Mouse (Mus musculus) liver, adult 2 months (tissue): ENCODE measurements around the gene Phactr2. TPM values are rescaled to one million over a fixed set of nuclear protein-coding genes. Genes with fewer than 3 reads are reported as not detected.

Experiments
- DNase-seq: peaks from one replicate; pipeline ENCODE4 v3.0.0-alpha.2; 2011; ENCODE audit warnings: low read depth, low spot score; ENCODE audit errors: extremely low read depth
- H3K27ac ChIP-seq: fragments of 200-500 bp; replicated peaks from 2 replicates; pipeline ENCODE4 v1.5.1; 2012; ENCODE audit warnings: low read depth, mild to moderate bottlenecking, control low read depth, inconsistent platforms, low read length; ENCODE audit not compliant: insufficient read depth
- H3K27me3 ChIP-seq: fragments of 200-500 bp; 2 replicates; pipeline ENCODE4 v1.6.1; 2012; ENCODE audit warnings: mild to moderate bottlenecking, moderate library complexity, low read length, inconsistent platforms; ENCODE audit not compliant: control insufficient read depth, insufficient read depth
- H3K36me3 ChIP-seq: fragments of 200-500 bp; 2 replicates; pipeline ENCODE4 v1.6.1; 2012; ENCODE audit warnings: low read length, inconsistent platforms; ENCODE audit not compliant: control insufficient read depth, insufficient read depth
- H3K4me1 ChIP-seq: fragments of 200-500 bp; 2 replicates; pipeline ENCODE4 v1.6.1; 2011; ENCODE audit warnings: low read length; ENCODE audit not compliant: control insufficient read depth, insufficient read depth
- H3K4me3 ChIP-seq: fragments of 200-500 bp; 2 replicates; pipeline ENCODE4 v1.5.1; 2011; ENCODE audit warnings: low read depth, mild to moderate bottlenecking, control low read depth, low read length, moderate library complexity; ENCODE audit not compliant: insufficient read depth
- H3K79me2 ChIP-seq: fragments of 200-500 bp; 2 replicates; pipeline ENCODE4 v1.6.1; 2012; ENCODE audit warnings: inconsistent platforms, mild to moderate bottlenecking, low read length, moderate library complexity; ENCODE audit not compliant: control insufficient read depth, insufficient read depth
- H3K9ac ChIP-seq: fragments of 200-500 bp; 2 replicates; pipeline ENCODE4 v1.6.1; 2012; ENCODE audit warnings: low read depth, mild to moderate bottlenecking, control low read depth, inconsistent platforms, low read length
- CTCF ChIP-seq: fragments of 200-500 bp; IDR thresholded peaks from 2 replicates; pipeline ENCODE4 v1.5.1; 2011; ENCODE audit warnings: low read depth, low read length, control low read depth
- POLR2A ChIP-seq: fragments of 200-500 bp; IDR thresholded peaks from 2 replicates; pipeline ENCODE4 v1.6.1; 2011; ENCODE audit warnings: low read length, control low read depth; ENCODE audit not compliant: insufficient read depth; ENCODE audit errors: extremely low read depth
- WGBS: fragments of 180-500 bp; shearing (Covaris S2); methylation state at CpG from one replicate; pipeline ENCODE4 v1.1.7; 2018; 5-methylcytosine and 5-hydroxymethylcytosine counted together
- polyA plus RNA-seq: library from polyadenylated mRNA; depleted of rRNA; stranded (reverse); fragments of >200 nt; gene quantifications from 2 replicates; pipeline ENCODE4 v1.2.3, GENCODE M21; 2012
- total RNA-seq: library from RNA; depleted of rRNA; stranded (reverse); fragments of >200 nt; gene quantifications from 2 replicates; pipeline ENCODE4 v1.2.3, GENCODE M21; 2014

The Phactr2 gene
- total and polyA plus RNA-seq, 2 experiments: 1.2 to 3.9 TPM

DNA sequence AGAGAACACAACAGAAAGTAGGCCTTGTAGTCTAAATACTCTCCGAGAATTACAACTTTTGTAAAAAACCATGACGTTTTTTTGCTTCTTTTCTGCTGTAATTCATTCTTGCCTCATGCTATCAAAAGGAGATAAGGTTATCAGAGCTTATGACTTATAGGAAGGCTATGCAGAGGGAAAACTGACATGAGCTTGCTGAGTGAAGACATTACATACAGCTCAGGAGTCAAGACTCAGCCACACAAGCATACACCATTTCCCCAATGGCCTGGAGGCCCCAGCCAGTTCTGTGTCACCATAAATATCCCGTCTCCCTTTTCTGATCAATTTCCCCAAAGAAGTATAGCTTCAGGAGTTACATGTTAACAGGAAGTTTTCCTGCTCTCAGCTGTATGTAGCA lies 252.1 kb downstream of the Phactr2 start:
- Histone ChIP-seq H3K27me3 (no peaks in the 10 kb centered on the region), H3K36me3 (no peaks in the 10 kb centered on the region), H3K27ac (no peak overlapping the region), H3K79me2 (no peaks in the 10 kb centered on the region), H3K4me1 (no peaks in the 10 kb centered on the region), H3K9ac (no peak overlapping the region), H3K4me3 (no peak overlapping the region)
- WGBS: 82% methylated on average over 3 of the region's 3 CpGs
- DNase-seq: no peak
- TF ChIP-seq POLR2A: no peak
- TF ChIP-seq CTCF: no peak

DNA sequence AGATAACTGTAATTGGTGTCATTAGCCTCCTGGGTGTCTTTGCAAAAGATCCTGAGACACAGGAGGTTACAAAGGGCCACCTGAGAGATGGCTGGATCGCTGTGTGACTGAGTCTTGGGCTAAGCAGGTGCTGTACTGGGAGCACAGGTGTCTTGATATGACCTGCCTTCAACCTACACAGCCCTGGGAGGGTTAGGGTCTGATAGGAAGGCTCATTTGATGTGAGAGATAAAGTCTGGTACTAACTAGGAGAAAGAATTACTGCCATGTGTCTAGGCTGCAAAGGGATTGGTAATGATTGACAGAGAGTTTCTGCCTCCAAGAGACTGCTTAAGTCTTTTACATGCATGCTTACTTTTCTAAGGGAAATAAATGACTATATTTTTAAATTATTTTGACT lies 254.2 kb downstream of the Phactr2 start:
- Histone ChIP-seq H3K27ac (no peak overlapping the region), H3K9ac (no peak overlapping the region), H3K27me3 (no peaks in the 10 kb centered on the region), H3K36me3 (no peaks in the 10 kb centered on the region), H3K79me2 (no peaks in the 10 kb centered on the region), H3K4me1 (no peaks in the 10 kb centered on the region), H3K4me3 (no peak overlapping the region)
- 56% methylated on average over 1 of the region's 1 CpGs for WGBS
- no peak for DNase-seq
- TF ChIP-seq POLR2A (no peak), CTCF (no peak)

- WGBS: 79% methylated on average over 12 of the region's 12 CpGs
- H3K9ac ChIP-seq: no peak overlapping the region
- TF ChIP-seq POLR2A (no peak), CTCF (no peak)
- H3K4me1 ChIP-seq: no peaks in the 10 kb centered on the region
- no peak for DNase-seq
- no peaks in the 10 kb centered on the region for H3K27me3 ChIP-seq
- H3K79me2 ChIP-seq: no peaks in the 10 kb centered on the region
- no peak overlapping the region for H3K27ac ChIP-seq
- no peaks in the 10 kb centered on the region; the same call in 1 of the 2 replicates for H3K36me3 ChIP-seq
- no peak overlapping the region for H3K4me3 ChIP-seq
Observed at GRCm38 (mm10) chr10:13213956-13214355, 260.3 kb downstream of the Phactr2 start.

DNA sequence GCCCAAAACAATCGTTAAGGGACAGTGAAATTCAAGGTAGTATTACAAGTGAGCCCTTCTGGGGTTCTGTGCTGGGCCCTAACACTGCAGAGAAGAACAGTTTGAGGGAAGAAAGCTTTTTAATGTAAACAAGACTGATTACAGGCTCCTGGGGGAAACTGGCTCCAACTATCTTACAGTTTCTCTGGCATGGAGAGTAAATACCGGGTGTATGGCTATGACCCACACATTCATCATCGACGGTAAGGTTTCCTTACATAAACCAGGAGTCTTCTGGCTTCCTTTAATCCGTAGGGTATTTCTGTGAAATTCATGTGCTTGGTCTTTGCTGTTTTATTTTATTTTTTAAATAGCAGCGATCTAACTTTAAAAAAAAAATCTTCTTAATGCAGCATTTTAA lies 261.4 kb downstream of the Phactr2 start:
- no peaks in the 10 kb centered on the region for H3K4me1 ChIP-seq
- H3K4me3 ChIP-seq: no peak overlapping the region
- TF ChIP-seq CTCF (no peak), POLR2A (no peak)
- no peaks in the 10 kb centered on the region for H3K79me2 ChIP-seq
- no peak overlapping the region for H3K27ac ChIP-seq
- no peak for DNase-seq
- H3K36me3 ChIP-seq: no peaks in the 10 kb centered on the region; the same call in 1 of the 2 replicates
- 83% methylated on average over 6 of the region's 6 CpGs for WGBS
- no peaks in the 10 kb centered on the region for H3K27me3 ChIP-seq
- H3K9ac ChIP-seq: no peak overlapping the region

DNA sequence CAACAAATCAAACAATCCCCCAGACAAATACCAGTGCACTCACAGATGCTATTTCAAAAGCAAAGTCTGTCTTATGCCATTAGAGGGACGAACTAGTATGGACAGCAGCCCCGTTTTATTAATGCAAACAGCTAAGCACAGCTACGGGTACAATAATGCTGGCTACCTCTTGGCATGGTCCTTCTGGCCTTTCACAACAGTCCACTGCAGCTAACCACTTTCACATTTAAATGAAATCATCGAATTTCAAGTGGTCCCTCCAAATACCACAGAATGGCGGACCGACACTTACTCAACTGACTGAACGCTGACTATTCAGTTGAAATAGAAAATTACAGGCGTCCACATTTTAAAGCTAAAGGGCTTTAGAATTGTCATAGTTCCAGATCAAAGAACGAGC lies 261.9 kb downstream of the Phactr2 start:
- Histone ChIP-seq H3K36me3 (no peaks in the 10 kb centered on the region; the same call in 1 of the 2 replicates), H3K9ac (no peak overlapping the region), H3K4me1 (no peaks in the 10 kb centered on the region), H3K27me3 (no peaks in the 10 kb centered on the region), H3K79me2 (no peaks in the 10 kb centered on the region), H3K27ac (no peak overlapping the region), H3K4me3 (no peak overlapping the region)
- 92% methylated on average over 9 of the region's 9 CpGs for WGBS
- DNase-seq: no peak
- TF ChIP-seq CTCF: no peak
- TF ChIP-seq POLR2A: no peak

DNA sequence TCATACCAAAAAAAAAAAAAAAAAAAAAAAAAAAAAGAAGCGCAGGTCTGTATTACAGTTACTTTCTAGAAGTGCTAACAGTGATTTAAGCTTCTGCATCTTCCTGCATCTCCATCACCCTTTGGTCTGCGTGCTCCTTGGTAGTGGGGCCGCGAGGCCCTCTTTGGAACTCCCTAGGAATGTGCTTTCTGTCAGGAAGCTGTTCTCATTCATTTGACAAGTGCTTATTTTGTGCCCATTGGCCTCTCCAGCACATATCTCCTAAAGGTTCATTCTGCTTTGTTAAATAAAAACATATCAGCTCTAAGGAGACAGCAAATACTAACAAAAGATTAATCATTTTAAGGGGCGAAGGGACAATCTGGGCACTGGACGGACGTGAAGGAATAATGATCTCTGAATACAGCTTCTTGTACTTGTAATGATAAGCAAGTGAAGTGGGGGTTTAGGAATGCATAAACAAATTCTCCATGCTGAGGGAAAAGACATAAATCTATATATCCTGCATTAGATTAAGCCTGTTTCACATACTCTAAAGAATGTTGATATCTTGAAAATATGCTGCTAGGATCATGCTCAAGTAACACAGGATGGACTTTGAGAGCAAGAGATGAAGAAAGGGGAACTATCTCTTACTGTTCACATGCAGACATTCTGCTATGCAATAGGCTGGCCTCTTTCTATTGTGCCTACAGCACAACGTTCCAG lies 264.1 kb downstream of the Phactr2 start:
- H3K79me2 ChIP-seq: no peaks in the 10 kb centered on the region
- TF ChIP-seq CTCF (no peak), POLR2A (no peak)
- H3K4me1 ChIP-seq: no peaks in the 10 kb centered on the region
- no peak overlapping the region for H3K4me3 ChIP-seq
- 78% methylated on average over 8 of the region's 8 CpGs for WGBS
- H3K27ac ChIP-seq: no peak overlapping the region
- H3K9ac ChIP-seq: no peak overlapping the region
- no peak for DNase-seq
- H3K36me3 ChIP-seq: no peaks in the 10 kb centered on the region; the same call in 1 of the 2 replicates
- H3K27me3 ChIP-seq: no peaks in the 10 kb centered on the region
